Mouse (Mus musculus): ENCODE data around the gene Fbxo10. TPM values are rescaled to one million over a fixed set of nuclear protein-coding genes. Genes with fewer than 3 reads are reported as not detected.
"Not testable (repeated sequence)": the region's sequence is repeated elsewhere in the genome, so short reads cannot be mapped to it uniquely, and the experiment has no call there.

The Fbxo10 gene
- total RNA-seq, 2 experiments from 2014 or later, result 33.1 to 34.8 TPM

- no peak for TF ChIP-seq CTCF (IDR thresholded peaks at IDR 0.05)
These were observed 90.6 kb downstream of the Fbxo10 start for GRCm38 (mm10) chr4:44993847-44994246.

GRCm38 (mm10) chr4:44993179-44993578, 91.2 kb downstream of the Fbxo10 start:
- intact Hi-C loops (cut with DNase I); H3K4me3 ChIP-seq; H3K27ac ChIP-seq; DNase-seq (ENCODE audit: extremely low spot score in 1 of 2, low spot score in 2 of 2): not testable (repeated sequence)

More at GRCm38 (mm10) chr4:44993847-44994246, 90.6 kb downstream of the Fbxo10 start:
- Histone ChIP-seq H3K4me3 (no peak overlapping the region), H3K27ac (no peak overlapping the region)
- no peak for DNase-seq (ENCODE audit: extremely low spot score in 1 of 2, low spot score in 2 of 2)
- intact Hi-C loops (cut with DNase I), result no loop called here

GRCm38 (mm10) chr4:44992330-44992729, 92.1 kb downstream of the Fbxo10 start:
- H3K27ac ChIP-seq; DNase-seq (ENCODE audit: extremely low spot score in 1 of 2, low spot score in 2 of 2); H3K4me3 ChIP-seq; intact Hi-C loops (cut with DNase I): not testable (repeated sequence)

GRCm38 (mm10) chr4:44990560-44990959, 93.8 kb downstream of the Fbxo10 start:
- TF ChIP-seq CTCF (IDR thresholded peaks at IDR 0.05), result no peak
- no peak for DNase-seq (ENCODE audit: extremely low spot score in 1 of 2, low spot score in 2 of 2)
- intact Hi-C loops (cut with DNase I), result no loop called here

More at GRCm38 (mm10) chr4:44990560-44990959, 93.8 kb downstream of the Fbxo10 start:
- Histone ChIP-seq H3K4me3 (no peak overlapping the region), H3K27ac (no peak overlapping the region)

Other genes with a start within 250 kb of the Fbxo10 start
- 10 to 100 TPM; 27.3 to 28.7 TPM for gene Grhpr, start 103.2 kb downstream of the Fbxo10 start, total RNA-seq (2021)
- 1 to 10 TPM; 7.8 to 8.3 TPM for gene Zbtb5, start 72.2 kb downstream of the Fbxo10 start, total RNA-seq (2021)
- 10 to 100 TPM; 10.1 to 10.3 TPM for gene Polr1e, start 66.0 kb downstream of the Fbxo10 start, total RNA-seq (2021)
- 10 to 100 TPM; 64.9 to 72.4 TPM for gene Tomm5, start 23.5 kb upstream of the Fbxo10 start, total RNA-seq (2021)
- gene Frmpd1, start 100.3 kb upstream of the Fbxo10 start, total RNA-seq (2021), result 10 to 100 TPM; 12.9 to 13.0 TPM
- 10 to 100 TPM; 15.2 to 15.4 TPM for gene Trmt10b, start 212.5 kb upstream of the Fbxo10 start, total RNA-seq (2021)